9 mouse cellular contexts compared by ENCODE assay signal in genomic region chr11:24286129-24287108, GRCm38 (mm10).
DNase-seq lines count a peak whose midpoint lies in the region; ATAC-seq and TF ChIP-seq lines count a peak whose summit lies in the region.
"Had no signal": no experiment of that assay in that cellular context is flagged by ENCODE, and none has a peak within 500 bp of the region (broad histone marks: within the 10 kb centered on the region; RNA-seq: fewer than 3 reads in every experiment).

No protein-coding gene starts in this region.

- no peak overlapping the region for H3K4me3 ChIP-seq in embryonic facial prominence, embryonic 11.5 days (ENCODE audit: low read depth, low read length)
- no peak overlapping the region for H3K4me3 ChIP-seq in hindbrain, embryonic 12.5 days
- no peak overlapping the region for H3K4me3 ChIP-seq in midbrain, postnatal 0 days (ENCODE audit: low read depth, low read length)
- no peak overlapping the region for H3K4me3 ChIP-seq in left cerebral cortex, adult 2 months

- no peak overlapping the region for H3K9ac ChIP-seq in embryonic facial prominence, embryonic 11.5 days (replicated peaks; ENCODE audit: low read length)
- H3K9ac ChIP-seq in hindbrain, embryonic 12.5 days: no peak overlapping the region
- H3K9ac ChIP-seq in midbrain, postnatal 0 days (replicated peaks; ENCODE audit: low read length, poor library complexity, severe bottlenecking): no peak overlapping the region

- no peaks in the 10 kb centered on the region for H3K27me3 ChIP-seq in embryonic facial prominence, embryonic 11.5 days (ENCODE audit: control insufficient read depth, insufficient read depth, low read length)
- H3K27me3 ChIP-seq in hindbrain, embryonic 12.5 days: peaks cover 2% of the 10 kb centered on the region; the same call in 1 of the 2 replicates
- no peaks in the 10 kb centered on the region; the same call in 1 of the 2 replicates for H3K27me3 ChIP-seq in midbrain, postnatal 0 days (ENCODE audit: insufficient read depth, low read length)

- H3K27ac ChIP-seq in embryonic facial prominence, embryonic 11.5 days (replicated peaks; ENCODE audit: low read depth, low read length): no peak overlapping the region
- peak overlapping the region; percentile 30 for H3K27ac ChIP-seq in hindbrain, embryonic 12.5 days
- H3K27ac ChIP-seq in midbrain, postnatal 0 days (ENCODE audit: low read depth, low read length): no peak overlapping the region
- H3K27ac ChIP-seq in left cerebral cortex, adult 2 months: no peak overlapping the region

- H3K4me1 ChIP-seq in embryonic facial prominence, embryonic 11.5 days (ENCODE audit: control insufficient read depth, insufficient read depth, low read length): no peaks in the 10 kb centered on the region; the same call in 1 of the 2 replicates
- H3K4me1 ChIP-seq in hindbrain, embryonic 12.5 days: peaks cover 43% of the 10 kb centered on the region
- H3K4me1 ChIP-seq in midbrain, postnatal 0 days (ENCODE audit: insufficient read depth, low read length): peaks cover 5% of the 10 kb centered on the region; the same call in 1 of the 2 replicates

- TF ChIP-seq CTCF in midbrain, postnatal 0 days (IDR thresholded peaks at IDR 0.05): no peak
- TF ChIP-seq CTCF in left cerebral cortex, adult 2 months (IDR thresholded peaks at IDR 0.05): no peak

- no peak overlapping the region for H3K4me2 ChIP-seq in embryonic facial prominence, embryonic 11.5 days (ENCODE audit: low read depth, low read length)
- peak overlapping the region; percentile 36 for H3K4me2 ChIP-seq in hindbrain, embryonic 12.5 days (replicated peaks)
- no peak overlapping the region for H3K4me2 ChIP-seq in midbrain, postnatal 0 days (ENCODE audit: low read depth, low read length, poor library complexity, severe bottlenecking)

- intact Hi-C loops in left cerebral cortex, adult 2 months (cut with DNase I): no loop called here

- WGBS in embryonic facial prominence, embryonic 11.5 days: 18% methylated on average over 18 of the region's 18 CpGs
- 9% methylated on average over 18 of the region's 18 CpGs for WGBS in hindbrain, embryonic 12.5 days
- WGBS in midbrain, postnatal 0 days: 19% methylated on average over 18 of the region's 18 CpGs

- no peaks in the 10 kb centered on the region for H3K9me3 ChIP-seq in embryonic facial prominence, embryonic 11.5 days (replicated peaks; ENCODE audit: control insufficient read depth, low read length)
- H3K9me3 ChIP-seq in hindbrain, embryonic 12.5 days (replicated peaks): no peaks in the 10 kb centered on the region
- no peaks in the 10 kb centered on the region for H3K9me3 ChIP-seq in midbrain, postnatal 0 days (ENCODE audit: low read length)

- H3K36me3 ChIP-seq in embryonic facial prominence, embryonic 11.5 days (replicated peaks; ENCODE audit: control insufficient read depth, insufficient read depth, low read depth, low read length): no peaks in the 10 kb centered on the region
- H3K36me3 ChIP-seq in hindbrain, embryonic 12.5 days: no peaks in the 10 kb centered on the region
- no peaks in the 10 kb centered on the region for H3K36me3 ChIP-seq in midbrain, postnatal 0 days (ENCODE audit: insufficient read depth, low read length)

- no peak for DNase-seq in embryonic facial prominence, embryonic 11.5 days (ENCODE audit: low spot score)
- peak; percentile 22 to 45 for DNase-seq in kidney, postnatal 4 days
- peak; percentile 74 for DNase-seq in midbrain, postnatal 0 days (ENCODE audit: low spot score)
- DNase-seq in cerebellum, adult 8-10 months: no peak
- DNase-seq in frontal cortex, postnatal 25 days (ENCODE audit: low spot score in 2 of 2): no peak
- no peak for DNase-seq in testis, postnatal 14 days (ENCODE audit: low spot score)
- DNase-seq in left cerebral cortex, adult 2 months (ENCODE audit: extremely low spot score in 1 of 2, low spot score in 2 of 2): no peak

- peak; percentile 78 for ATAC-seq in embryonic facial prominence, embryonic 11.5 days (replicated peaks; ENCODE audit: insufficient number of reproducible peaks, low FRiP score, low TSS enrichment, low read depth)
- ATAC-seq in hindbrain, embryonic 12.5 days (ENCODE audit: low FRiP score): peak; percentile 92
- ATAC-seq in midbrain, postnatal 0 days (ENCODE audit: low FRiP score): peak; percentile 48
- ATAC-seq: Patski had no signal

Comparison
In these comparisons a context has a peak if more than half of its experiments do, and no peak if none do; other contexts are left out.
1. DNase-seq: peak in kidney, postnatal 4 days (2 of 2) and midbrain, postnatal 0 days (single experiment); none in embryonic facial prominence, embryonic 11.5 days (single experiment), cerebellum, adult 8-10 months (single experiment), frontal cortex, postnatal 25 days (0 of 2), testis, postnatal 14 days (single experiment) and left cerebral cortex, adult 2 months (0 of 2).
2. Peak in every context shown above with its lines, with median percentiles within 50 percentile points of each other: ATAC-seq.